Mouse (Mus musculus) spleen, postnatal 0 days (tissue): ENCODE data around the gene Gm960. TPM values are rescaled to one million over a fixed set of nuclear protein-coding genes. Genes with fewer than 3 reads are reported as not detected.

ENCODE experiments used
- polyA plus RNA-seq: library from polyadenylated mRNA; unstranded; fragments of >200 nt; fragmentation: Nextera tagmentation; extraction: Ambion mirVana; gene quantifications from 2 replicates; pipeline ENCODE4 v1.2.1, GENCODE M21; 2015

Gene Gm960
- 1.4 and 1.7 TPM in 2 replicates for polyA plus RNA-seq

DNA sequence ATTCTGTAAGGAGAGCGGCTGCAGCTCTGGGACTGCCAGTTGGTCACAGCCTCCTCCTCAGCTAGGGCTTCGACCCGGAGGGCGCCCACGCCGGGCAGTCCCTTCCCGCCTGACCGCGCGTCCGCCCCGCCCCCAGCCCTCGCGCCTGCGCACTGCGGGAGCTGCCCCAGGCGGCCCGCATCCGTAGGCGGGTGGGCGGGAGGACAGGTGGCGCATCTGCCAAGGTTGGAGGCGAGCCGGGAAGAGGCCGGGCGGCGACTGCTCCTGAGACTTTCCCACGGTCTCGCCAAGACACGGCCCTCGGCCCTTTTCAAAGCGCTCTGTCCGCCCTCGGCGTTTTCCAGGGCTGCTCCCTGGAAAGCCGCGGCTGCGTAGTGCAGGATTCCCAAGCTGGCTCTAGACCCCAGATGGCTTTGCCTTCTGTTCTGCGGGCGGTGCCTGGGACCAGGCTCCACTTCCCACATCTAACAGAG, at the start of gene Gm960:
TSS of gene Gm960 (minus strand) at position 464 of the 473 bp plus-strand sequence.

DNA sequence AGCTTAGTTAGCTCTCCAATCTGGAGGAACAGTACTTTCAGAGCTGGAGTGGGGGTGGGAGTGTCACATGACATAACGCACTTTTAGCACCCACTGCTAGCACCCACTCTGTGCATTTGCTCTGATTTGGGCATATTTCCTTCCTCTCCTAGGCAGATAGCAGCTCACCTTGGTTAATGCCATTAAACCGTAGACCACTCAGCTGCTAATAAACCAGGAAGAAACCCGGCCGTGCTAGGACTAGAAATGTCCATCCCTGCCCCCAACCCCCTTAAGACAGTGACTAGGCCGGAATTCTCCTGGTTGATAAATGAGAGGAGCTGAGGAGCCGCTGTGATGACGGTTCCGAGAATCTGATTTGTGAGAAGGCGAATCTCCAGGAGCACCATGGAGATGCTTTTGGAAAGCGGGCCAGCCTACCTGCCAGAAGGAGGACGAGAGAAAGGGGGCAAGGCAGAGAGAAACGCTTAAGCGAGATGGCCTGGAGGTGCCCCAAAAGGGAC, 12.7 kb upstream of the Gm960 start, which contains the start of gene Sptbn2:
TSS of gene Sptbn2 (plus strand) at position 70 of the 503 bp plus-strand sequence.

DNA sequence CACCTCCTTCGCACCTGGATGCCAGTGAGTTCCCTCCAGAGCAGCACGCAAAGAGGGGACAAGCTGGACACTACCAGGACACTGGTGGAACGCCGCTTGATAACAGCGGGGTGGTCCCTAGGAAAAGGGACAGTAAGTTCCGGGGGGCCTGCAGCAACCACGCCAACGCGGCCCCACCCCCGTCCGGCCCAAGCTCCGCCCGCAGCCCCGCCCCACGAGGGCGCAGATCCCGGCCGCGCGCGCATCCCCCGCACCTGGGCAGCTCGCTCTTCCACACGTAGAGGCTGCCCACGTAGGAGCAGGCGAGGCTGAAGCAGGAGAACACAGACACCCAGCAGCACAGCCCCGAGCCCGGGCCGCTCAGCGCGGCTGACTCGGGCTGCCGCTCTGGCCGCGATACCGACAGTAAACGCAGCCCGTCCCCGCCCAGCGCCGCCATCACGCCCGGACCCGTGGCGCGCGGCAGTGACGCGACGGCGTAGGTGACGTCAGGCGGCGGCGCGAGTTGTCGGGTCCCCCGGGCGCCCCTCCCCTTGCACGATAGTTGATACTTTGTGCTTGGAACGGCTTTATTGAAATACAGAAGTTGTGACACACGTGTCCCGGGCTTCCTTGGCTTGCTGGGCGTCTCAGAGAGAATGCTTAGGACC, 73.2 kb downstream of the Gm960 start, which contains the start of gene Rce1:
TSS of gene Rce1 (minus strand) at position 463 of the 650 bp plus-strand sequence.

DNA sequence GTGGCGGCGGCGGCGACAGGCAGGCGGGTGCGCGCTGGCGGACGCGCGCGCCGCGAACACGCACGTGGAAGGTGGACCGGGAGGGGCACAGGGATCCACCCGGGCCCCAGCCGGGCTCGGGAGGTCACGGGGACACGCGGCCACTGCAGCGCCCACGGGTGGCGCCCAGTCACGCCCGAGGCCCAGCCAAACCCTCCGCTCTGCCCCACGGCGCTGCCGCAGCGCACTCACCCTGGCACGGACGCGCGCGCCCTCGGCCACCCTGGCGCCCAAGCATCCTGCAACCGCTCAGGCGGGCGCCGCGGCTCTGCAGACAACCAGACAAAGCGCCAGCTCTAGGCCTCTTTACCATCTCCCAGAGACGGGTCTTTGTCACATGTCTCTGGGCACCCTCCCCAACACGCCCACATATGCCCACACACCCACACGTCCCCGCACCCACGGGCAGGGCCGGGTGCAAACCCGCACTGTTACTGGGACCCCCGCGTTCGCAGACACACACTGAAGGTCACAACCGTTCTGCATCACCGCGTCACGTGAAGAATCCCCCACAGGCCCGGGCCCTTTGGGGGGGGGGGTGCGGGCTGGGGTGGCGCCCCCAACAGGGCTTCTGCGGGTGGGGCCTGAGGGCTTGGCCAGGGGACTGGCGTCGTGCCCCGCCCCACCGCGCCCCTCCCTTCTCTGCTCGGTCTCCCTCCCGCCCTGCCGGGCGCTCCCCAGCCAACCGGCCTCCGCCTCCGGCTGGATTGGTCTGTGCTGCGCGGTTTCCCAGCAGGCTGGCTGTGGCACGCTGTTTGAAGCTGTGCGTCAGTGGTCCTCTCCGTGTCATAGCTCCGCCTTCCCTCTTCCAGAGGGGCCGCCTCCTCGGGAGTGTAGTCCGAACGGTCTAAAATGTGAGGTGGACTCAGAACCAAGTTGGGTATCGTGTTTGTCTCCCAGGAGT, 83.0 kb downstream of the Gm960 start, which contains the start of gene Lrfn4:
TSS of gene Lrfn4 (minus strand) at position 517 of the 943 bp plus-strand sequence.

Other genes with a start within 250 kb of the Gm960 start
- gene Syt12, start 221.2 kb downstream of the Gm960 start, polyA plus RNA-seq = 0.05 TPM in 1 of 2 replicates, not detected in the other
- not detected in 2 replicates for gene 2010003K11Rik, start 200.1 kb downstream of the Gm960 start, polyA plus RNA-seq
- 17.9 and 18.0 TPM in 2 replicates for gene Pcx, start 188.2 kb downstream of the Gm960 start, polyA plus RNA-seq
- 0.70 and 0.93 TPM in 2 replicates for gene Lrfn4, start 83.0 kb downstream of the Gm960 start, polyA plus RNA-seq
- 30.4 and 31.4 TPM in 2 replicates for gene Rce1, start 73.0 kb downstream of the Gm960 start, polyA plus RNA-seq
- gene Sptbn2, start 12.5 kb upstream of the Gm960 start, polyA plus RNA-seq = 0.12 and 0.44 TPM in 2 replicates
- 24.7 and 27.6 TPM in 2 replicates for gene Rbm4b, start 57.8 kb upstream of the Gm960 start, polyA plus RNA-seq
- 18.2 and 21.2 TPM in 2 replicates for gene Rbm4, start 95.2 kb upstream of the Gm960 start, polyA plus RNA-seq
- gene Gm21992, start 112.9 kb upstream of the Gm960 start, polyA plus RNA-seq = 15.6 and 16.1 TPM in 2 replicates
- gene Rbm14, start 113.0 kb upstream of the Gm960 start, polyA plus RNA-seq = 32.0 and 37.2 TPM in 2 replicates
- 42.7 TPM in 2 replicates for gene Ccs, start 140.7 kb upstream of the Gm960 start, polyA plus RNA-seq
- not detected in 2 replicates for gene Ccdc87, start 140.7 kb upstream of the Gm960 start, polyA plus RNA-seq
- 56.0 and 61.5 TPM in 2 replicates for gene Ctsf, start 156.5 kb upstream of the Gm960 start, polyA plus RNA-seq
- gene Actn3, start 179.2 kb upstream of the Gm960 start, polyA plus RNA-seq = 1.1 and 1.2 TPM in 2 replicates
- 13.3 and 14.1 TPM in 2 replicates for gene Zdhhc24, start 180.0 kb upstream of the Gm960 start, polyA plus RNA-seq
- gene Bbs1, start 208.0 kb upstream of the Gm960 start, polyA plus RNA-seq = 1.1 and 1.3 TPM in 2 replicates
- gene Dpp3, start 229.6 kb upstream of the Gm960 start, polyA plus RNA-seq = 39.0 and 42.5 TPM in 2 replicates
- 0.23 and 0.37 TPM in 2 replicates for gene Peli3, start 244.5 kb upstream of the Gm960 start, polyA plus RNA-seq